Mouse (Mus musculus): Measurements from ENCODE around the gene Actl6a. TPM values are rescaled to one million over a fixed set of nuclear protein-coding genes. Genes with fewer than 3 reads are reported as not detected.
"Not testable (repeated sequence)": the region's sequence is repeated elsewhere in the genome, so short reads cannot be mapped to it uniquely, and the experiment has no call there.

Actl6a gene
- polyA plus RNA-seq, 1 experiment from 2014 or later = 225 TPM

GRCm38 (mm10) chr3:32725951-32726350 is 19.9 kb downstream of the Actl6a start:
- ATAC-seq (ENCODE audit: insufficient number of reproducible peaks, insufficient read depth, low FRiP score, low TSS enrichment, low read depth) = no peak
- 87% methylated on average over 5 of the region's 5 CpGs for WGBS
- H3K36me3 ChIP-seq = peaks cover 93% of the 10 kb centered on the region

GRCm38 (mm10) chr3:32727861-32728260 is 21.8 kb downstream of the Actl6a start:
- no peaks in the 10 kb centered on the region for H3K27me3 ChIP-seq
- 87% methylated on average over 4 of the region's 4 CpGs for WGBS
- peaks cover 91% of the 10 kb centered on the region for H3K36me3 ChIP-seq
- no peak overlapping the region for H3K9ac ChIP-seq (replicated peaks)
- ATAC-seq (ENCODE audit: insufficient number of reproducible peaks, insufficient read depth, low FRiP score, low TSS enrichment, low read depth) = no peak
- no peaks in the 10 kb centered on the region for H3K9me3 ChIP-seq
- no peak overlapping the region for H3K4me3 ChIP-seq (replicated peaks)
- no peaks in the 10 kb centered on the region for H3K4me1 ChIP-seq (replicated peaks)
- H3K27ac ChIP-seq = no peak overlapping the region
- H3K4me2 ChIP-seq = no peak overlapping the region

More at GRCm38 (mm10) chr3:32725951-32726350, 19.9 kb downstream of the Actl6a start:
- Histone ChIP-seq H3K9me3 (no peaks in the 10 kb centered on the region), H3K4me3 (replicated peaks) (no peak overlapping the region), H3K4me1 (replicated peaks) (no peaks in the 10 kb centered on the region), H3K27ac (no peak overlapping the region), H3K9ac (replicated peaks) (no peak overlapping the region), H3K4me2 (no peak overlapping the region), H3K27me3 (no peaks in the 10 kb centered on the region)

- H3K36me3 ChIP-seq = peaks cover 26% of the 10 kb centered on the region
- peak within 1 kb of the TSS; percentile 78 for H3K27ac ChIP-seq
- H3K9me3 ChIP-seq = no peaks in the 10 kb centered on the region
- peak within 1 kb of the TSS; percentile 88 for H3K4me3 ChIP-seq (replicated peaks)
- ATAC-seq (ENCODE audit: insufficient number of reproducible peaks, insufficient read depth, low FRiP score, low TSS enrichment, low read depth) = peak; percentile 98
- H3K9ac ChIP-seq (replicated peaks) = peak within 1 kb of the TSS; percentile 79
- peak within 1 kb of the TSS; percentile 71 for H3K4me2 ChIP-seq
- WGBS = under 1% methylated on average over 62 of the region's 62 CpGs
- peaks cover 16% of the 10 kb centered on the region for H3K4me1 ChIP-seq (replicated peaks)
- no peaks in the 10 kb centered on the region for H3K27me3 ChIP-seq
Observed at GRCm38 (mm10) chr3:32736244-32737171, 30.4 kb downstream of the Actl6a start, which contains the start of gene Ndufb5. Gene Ndufb5, plus strand, starts transcription at chr3:32736990.

- no peaks in the 10 kb centered on the region for H3K9me3 ChIP-seq
- peak; percentile 26; the same call in 1 of the 2 replicates for ATAC-seq (ENCODE audit: insufficient number of reproducible peaks, insufficient read depth, low FRiP score, low TSS enrichment, low read depth)
- peak within 1 kb of the TSS; percentile 79 for H3K9ac ChIP-seq (replicated peaks)
- H3K4me1 ChIP-seq (replicated peaks) = peaks cover 16% of the 10 kb centered on the region
- peak within 1 kb of the TSS; percentile 71 for H3K4me2 ChIP-seq
- peaks cover 23% of the 10 kb centered on the region for H3K36me3 ChIP-seq
- H3K4me3 ChIP-seq (replicated peaks) = peak within 1 kb of the TSS; percentile 88
- peak within 1 kb of the TSS; percentile 78 for H3K27ac ChIP-seq
- no peaks in the 10 kb centered on the region for H3K27me3 ChIP-seq
- WGBS = under 1% methylated on average over 31 of the region's 31 CpGs
Observed at GRCm38 (mm10) chr3:32737172-32737655, 31.1 kb downstream of the Actl6a start, which contains the start of gene Mrpl47. Gene Mrpl47, minus strand, starts transcription at chr3:32737605.

- Histone ChIP-seq H3K27me3 (no peaks in the 10 kb centered on the region), H3K4me2 (no peak overlapping the region; the same call in 1 of the 2 replicates), H3K36me3 (peaks cover 12% of the 10 kb centered on the region), H3K9me3 (no peaks in the 10 kb centered on the region), H3K27ac (no peak overlapping the region), H3K4me1 (replicated peaks) (peaks cover 16% of the 10 kb centered on the region), H3K9ac (replicated peaks) (no peak overlapping the region), H3K4me3 (replicated peaks) (no peak overlapping the region)
- 92% methylated on average over 5 of the region's 5 CpGs for WGBS
- ATAC-seq (ENCODE audit: insufficient number of reproducible peaks, insufficient read depth, low FRiP score, low TSS enrichment, low read depth) = no peak
Observed at GRCm38 (mm10) chr3:32738549-32738948, 32.5 kb downstream of the Actl6a start.

GRCm38 (mm10) chr3:32742276-32742780 is 36.2 kb downstream of the Actl6a start:
- H3K36me3 ChIP-seq = peaks cover 39% of the 10 kb centered on the region
- WGBS = 84% methylated on average over 2 of the region's 2 CpGs
- ATAC-seq (ENCODE audit: insufficient number of reproducible peaks, insufficient read depth, low FRiP score, low TSS enrichment, low read depth) = no peak

GRCm38 (mm10) chr3:32745001-32745400 is 38.9 kb downstream of the Actl6a start:
- H3K4me1 ChIP-seq (replicated peaks) = no peaks in the 10 kb centered on the region
- no peak overlapping the region for H3K4me3 ChIP-seq (replicated peaks)
- no peaks in the 10 kb centered on the region for H3K27me3 ChIP-seq
- H3K9me3 ChIP-seq = no peaks in the 10 kb centered on the region; the same call in 1 of the 2 replicates
- WGBS = 95% methylated on average over 6 of the region's 6 CpGs
- peaks cover 60% of the 10 kb centered on the region for H3K36me3 ChIP-seq
- no peak overlapping the region for H3K9ac ChIP-seq (replicated peaks)
- no peak overlapping the region for H3K4me2 ChIP-seq
- ATAC-seq (ENCODE audit: insufficient number of reproducible peaks, insufficient read depth, low FRiP score, low TSS enrichment, low read depth) = no peak
- H3K27ac ChIP-seq = no peak overlapping the region

More at GRCm38 (mm10) chr3:32742276-32742780, 36.2 kb downstream of the Actl6a start:
- Histone ChIP-seq H3K4me3 (replicated peaks) (no peak overlapping the region), H3K27ac (no peak overlapping the region), H3K27me3 (no peaks in the 10 kb centered on the region), H3K4me1 (replicated peaks) (peaks cover 9% of the 10 kb centered on the region), H3K4me2 (no peak overlapping the region), H3K9me3 (no peaks in the 10 kb centered on the region; the same call in 1 of the 2 replicates), H3K9ac (replicated peaks) (no peak overlapping the region)

- not testable (repeated sequence) for ATAC-seq (ENCODE audit: insufficient number of reproducible peaks, insufficient read depth, low FRiP score, low TSS enrichment, low read depth); H3K4me2 ChIP-seq; H3K27me3 ChIP-seq; H3K9ac ChIP-seq (replicated peaks); H3K4me3 ChIP-seq (replicated peaks); H3K4me1 ChIP-seq (replicated peaks); H3K9me3 ChIP-seq; H3K27ac ChIP-seq
- H3K36me3 ChIP-seq = peaks cover 64% of the 10 kb centered on the region
Observed at GRCm38 (mm10) chr3:32745426-32745825, 39.3 kb downstream of the Actl6a start.

- Histone ChIP-seq H3K4me1 (replicated peaks) (no peaks in the 10 kb centered on the region), H3K27me3 (no peaks in the 10 kb centered on the region), H3K4me2 (no peak overlapping the region), H3K27ac (no peak overlapping the region), H3K9ac (replicated peaks) (no peak overlapping the region), H3K4me3 (replicated peaks) (no peak overlapping the region), H3K9me3 (no peaks in the 10 kb centered on the region; the same call in 1 of the 2 replicates), H3K36me3 (peaks cover 86% of the 10 kb centered on the region)
- WGBS = 91% methylated on average over 9 of the region's 9 CpGs
- no peak for ATAC-seq (ENCODE audit: insufficient number of reproducible peaks, insufficient read depth, low FRiP score, low TSS enrichment, low read depth)
Observed at GRCm38 (mm10) chr3:32748384-32748783, 42.3 kb downstream of the Actl6a start.

GRCm38 (mm10) chr3:32749820-32750579 is 43.9 kb downstream of the Actl6a start:
- Histone ChIP-seq H3K36me3 (peaks cover 90% of the 10 kb centered on the region), H3K9ac (replicated peaks) (no peak overlapping the region), H3K27ac (no peak overlapping the region), H3K27me3 (no peaks in the 10 kb centered on the region), H3K4me2 (no peak overlapping the region), H3K4me3 (replicated peaks) (no peak overlapping the region), H3K9me3 (no peaks in the 10 kb centered on the region; the same call in 1 of the 2 replicates), H3K4me1 (replicated peaks) (no peaks in the 10 kb centered on the region)
- 93% methylated on average over 4 of the region's 4 CpGs for WGBS
- ATAC-seq (ENCODE audit: insufficient number of reproducible peaks, insufficient read depth, low FRiP score, low TSS enrichment, low read depth) = no peak

All from limb, embryonic 12.5 days (tissue).